Mouse (Mus musculus): ENCODE results near the gene Mrpl44. TPM values are rescaled to one million over a fixed set of nuclear protein-coding genes. Genes with fewer than 3 reads are reported as not detected.

The Mrpl44 gene
- total RNA-seq (2014; fragmentation: Nextera tagmentation), result 51.4 and 64.8 TPM in 2 replicates
- 60.6 and 88.9 TPM in 2 replicates for total RNA-seq (2017)

DNA sequence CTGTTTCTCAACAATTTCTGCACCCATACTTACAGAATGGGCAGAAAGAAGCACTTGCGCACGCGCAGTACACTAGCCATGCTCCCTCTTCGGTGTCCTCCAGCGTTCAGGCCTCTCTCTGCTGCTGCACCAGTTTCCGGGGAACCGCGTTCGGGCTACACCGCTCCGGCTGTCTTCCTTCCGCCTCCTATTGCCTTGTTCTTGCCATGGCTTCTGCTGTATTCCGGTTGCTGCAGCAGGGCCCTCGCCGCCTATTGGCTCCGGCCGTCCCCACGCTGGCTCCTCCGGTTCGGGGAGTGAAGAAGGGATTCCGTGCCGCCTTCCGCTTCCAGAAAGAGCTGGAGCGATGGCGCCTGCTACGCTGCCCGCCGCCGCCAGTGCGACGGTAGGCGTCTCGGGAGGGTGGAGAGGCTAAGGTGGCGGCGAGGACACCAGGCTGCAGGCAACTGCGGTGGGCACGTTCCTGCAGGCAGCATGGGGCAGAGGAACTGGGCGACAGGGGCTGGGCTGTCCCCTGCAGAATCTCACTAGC, at the start of gene Mrpl44, which contains the start of gene Wdfy1:
Gene Mrpl44 (plus strand): TSS at position 92 of the 532 bp plus-strand sequence.
Gene Wdfy1 (minus strand): TSS at position 217 of the 532 bp plus-strand sequence.
- ATAC-seq (replicated peaks; ENCODE audit: poor library complexity, severe bottlenecking), result peak; percentile 95

DNA sequence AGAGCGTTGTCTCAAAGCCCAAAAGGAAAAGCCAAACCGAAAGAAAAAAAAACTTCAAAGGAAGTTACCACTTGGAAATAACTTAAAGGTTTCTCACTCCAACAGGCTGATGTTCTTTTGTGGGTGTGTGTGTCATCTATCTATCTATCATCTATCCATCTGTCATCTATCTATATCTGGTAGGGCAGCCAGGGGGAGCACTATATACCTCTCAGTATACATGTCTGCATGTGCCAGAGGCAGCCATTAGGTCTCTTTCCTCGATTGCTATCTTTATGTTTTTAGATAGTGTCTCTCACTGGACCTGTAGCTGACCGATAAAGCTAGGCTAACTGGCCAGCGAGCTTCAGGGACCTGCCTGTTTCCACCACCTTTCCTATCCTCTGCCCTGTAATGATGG, 41.0 kb upstream of the Mrpl44 start:
- no peak for ATAC-seq (replicated peaks; ENCODE audit: poor library complexity, severe bottlenecking)

- no peak for ATAC-seq (replicated peaks; ENCODE audit: poor library complexity, severe bottlenecking)
These were observed 39.4 kb upstream of the Mrpl44 start for GRCm38 (mm10) chr1:79736408-79736807.

DNA sequence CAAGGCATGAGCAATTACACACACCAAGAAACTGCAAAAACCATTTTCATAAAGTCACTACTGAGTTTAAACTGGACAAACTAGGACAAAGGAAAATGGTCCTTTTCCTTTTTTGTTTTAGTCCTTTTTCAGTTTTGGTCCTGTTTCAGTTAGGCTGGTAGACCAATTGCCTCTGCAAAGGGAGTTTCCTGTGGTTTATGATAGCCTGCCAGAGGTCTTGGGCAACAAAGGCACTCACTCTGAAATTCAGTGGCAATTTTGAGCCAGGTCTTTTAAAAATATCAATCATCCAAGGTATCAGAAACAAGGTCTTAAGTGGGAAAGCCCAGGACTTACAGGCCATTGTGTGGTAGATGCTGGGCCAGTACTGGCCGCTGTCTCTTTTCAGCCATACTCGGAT, 36.1 kb upstream of the Mrpl44 start:
- ATAC-seq (replicated peaks; ENCODE audit: poor library complexity, severe bottlenecking), result peak; percentile 45

GRCm38 (mm10) chr1:79741002-79741401, 34.8 kb upstream of the Mrpl44 start:
- peak; percentile 90 for ATAC-seq (replicated peaks; ENCODE audit: poor library complexity, severe bottlenecking)

GRCm38 (mm10) chr1:79742949-79743348, 32.9 kb upstream of the Mrpl44 start:
- no peak for ATAC-seq (replicated peaks; ENCODE audit: poor library complexity, severe bottlenecking)

- no peak for ATAC-seq (replicated peaks; ENCODE audit: poor library complexity, severe bottlenecking)
These were observed 32.4 kb upstream of the Mrpl44 start for GRCm38 (mm10) chr1:79743385-79743784.

DNA sequence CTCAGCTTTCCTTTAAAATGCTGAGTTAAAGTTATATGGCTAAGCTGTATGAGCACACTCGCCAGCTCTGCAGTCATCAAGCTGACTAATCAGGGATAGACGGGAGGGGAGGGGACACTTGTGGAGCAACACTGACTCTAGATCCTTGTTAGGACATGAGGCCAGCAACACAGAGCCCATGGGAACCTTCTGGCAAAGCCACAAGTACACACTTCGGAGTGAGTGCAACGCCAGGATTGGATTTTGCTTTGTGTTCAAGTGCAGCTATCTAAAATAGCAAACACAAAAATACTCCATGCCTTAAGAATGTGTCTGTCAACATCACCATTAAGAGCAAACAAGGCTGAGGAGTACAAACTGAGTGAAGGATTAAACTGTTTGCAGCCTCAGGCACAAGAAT, 29.8 kb upstream of the Mrpl44 start:
- no peak for ATAC-seq (replicated peaks; ENCODE audit: poor library complexity, severe bottlenecking)

DNA sequence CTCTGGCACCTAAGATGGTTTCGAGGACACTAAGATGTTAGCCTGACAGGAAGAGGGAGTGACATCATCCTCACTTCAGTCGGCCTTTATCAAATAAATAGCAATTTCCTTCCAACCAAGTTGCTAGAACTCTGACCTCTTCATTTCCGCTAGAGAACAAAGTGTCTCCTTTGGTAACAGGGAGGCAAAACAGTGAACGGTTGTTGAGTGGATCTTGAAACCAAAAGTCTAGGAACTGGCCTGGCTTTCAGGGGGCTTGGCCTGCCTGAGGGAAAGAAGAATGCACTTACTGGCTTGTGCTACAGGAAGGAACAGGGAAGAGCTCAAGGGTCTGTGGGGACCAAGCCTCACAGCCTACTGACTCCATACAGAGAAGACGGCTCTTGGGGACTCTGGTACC, 24.6 kb upstream of the Mrpl44 start:
- peak; percentile 50 for ATAC-seq (replicated peaks; ENCODE audit: poor library complexity, severe bottlenecking)

DNA sequence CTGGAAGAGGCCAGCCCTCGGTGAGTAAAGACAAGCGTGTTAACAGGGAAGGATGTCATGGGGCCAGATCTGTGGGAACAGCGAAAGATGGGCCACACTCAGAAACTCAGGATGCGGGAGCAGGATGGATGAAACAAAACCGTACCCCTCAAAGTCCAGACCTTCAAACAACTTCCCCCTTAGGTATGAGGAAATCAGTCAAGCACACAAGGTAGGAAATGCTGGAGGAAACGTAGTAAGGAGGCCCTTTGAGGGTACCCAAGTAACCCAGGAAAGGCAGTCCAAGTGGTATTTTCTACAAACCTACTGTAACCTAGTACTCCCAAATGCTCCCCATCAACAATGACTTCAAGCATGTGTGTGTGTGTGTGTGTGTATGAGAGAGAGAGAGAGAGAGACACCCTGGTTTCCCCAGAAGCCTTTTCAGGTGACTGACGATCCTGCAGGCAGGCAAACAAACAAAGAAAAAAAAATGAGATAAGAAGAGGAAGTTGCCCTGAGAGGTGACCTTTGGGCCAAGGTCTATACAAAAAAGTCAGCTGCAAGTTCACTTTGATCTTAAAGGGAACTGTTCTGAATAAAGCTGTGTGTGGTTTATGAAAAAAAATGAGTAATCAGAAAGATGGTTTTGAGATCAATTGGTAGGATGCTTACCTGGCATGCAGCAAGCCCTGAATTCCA, 23.7 kb upstream of the Mrpl44 start:
- peak; percentile 60 for ATAC-seq (replicated peaks; ENCODE audit: poor library complexity, severe bottlenecking)

- ATAC-seq (replicated peaks; ENCODE audit: poor library complexity, severe bottlenecking), result no peak
These were observed 23.0 kb upstream of the Mrpl44 start for GRCm38 (mm10) chr1:79752714-79753340.

GRCm38 (mm10) chr1:79753456-79753855, 22.4 kb upstream of the Mrpl44 start:
- no peak for ATAC-seq (replicated peaks; ENCODE audit: poor library complexity, severe bottlenecking)

- no peak for ATAC-seq (replicated peaks; ENCODE audit: poor library complexity, severe bottlenecking)
These were observed 20.9 kb upstream of the Mrpl44 start for GRCm38 (mm10) chr1:79754936-79755335.

- ATAC-seq (replicated peaks; ENCODE audit: poor library complexity, severe bottlenecking), result no peak
These were observed 20.4 kb upstream of the Mrpl44 start for GRCm38 (mm10) chr1:79755376-79755775.

- ATAC-seq (replicated peaks; ENCODE audit: poor library complexity, severe bottlenecking), result no peak
These were observed 19.4 kb upstream of the Mrpl44 start for GRCm38 (mm10) chr1:79756417-79756816.

DNA sequence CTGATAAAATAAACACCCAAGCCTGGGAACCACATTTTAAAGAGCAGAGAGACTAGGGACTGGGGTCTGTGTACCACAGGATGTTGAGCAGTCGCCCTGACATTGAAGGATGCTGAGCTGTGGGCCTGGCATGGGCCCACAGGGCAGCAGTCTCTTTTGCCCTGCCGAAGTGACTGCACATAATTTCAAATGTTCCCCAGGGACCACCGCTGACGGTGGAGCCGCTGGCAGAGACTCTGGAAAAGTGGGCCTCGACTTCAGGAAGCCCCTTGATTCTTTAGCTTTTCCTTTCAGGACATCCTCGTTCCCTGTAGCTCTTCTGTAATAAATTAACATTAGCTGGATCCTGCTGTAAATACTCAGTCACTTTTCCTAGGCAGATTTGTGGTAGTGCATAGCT, 18.7 kb upstream of the Mrpl44 start:
- ATAC-seq (replicated peaks; ENCODE audit: poor library complexity, severe bottlenecking), result no peak

DNA sequence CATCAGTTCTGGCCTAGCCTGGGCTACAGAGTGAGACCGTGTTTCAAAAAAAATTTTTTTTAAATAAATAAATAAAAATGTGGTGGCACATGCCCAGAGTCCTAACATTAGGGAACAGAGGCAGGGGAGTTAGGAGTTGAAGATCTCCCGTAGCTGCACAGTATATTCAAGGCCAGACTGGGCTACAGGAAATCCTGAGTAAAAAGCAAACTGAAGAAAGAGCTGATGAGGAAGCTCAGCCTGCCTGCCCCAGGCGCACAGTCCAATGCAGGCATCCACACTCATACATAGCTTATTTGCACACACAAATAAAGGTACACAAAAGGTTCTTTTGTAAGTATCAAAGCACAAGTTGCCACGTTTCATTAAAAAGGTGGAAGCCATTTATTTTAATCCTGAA, 18.2 kb upstream of the Mrpl44 start:
- ATAC-seq (replicated peaks; ENCODE audit: poor library complexity, severe bottlenecking), result no peak

DNA sequence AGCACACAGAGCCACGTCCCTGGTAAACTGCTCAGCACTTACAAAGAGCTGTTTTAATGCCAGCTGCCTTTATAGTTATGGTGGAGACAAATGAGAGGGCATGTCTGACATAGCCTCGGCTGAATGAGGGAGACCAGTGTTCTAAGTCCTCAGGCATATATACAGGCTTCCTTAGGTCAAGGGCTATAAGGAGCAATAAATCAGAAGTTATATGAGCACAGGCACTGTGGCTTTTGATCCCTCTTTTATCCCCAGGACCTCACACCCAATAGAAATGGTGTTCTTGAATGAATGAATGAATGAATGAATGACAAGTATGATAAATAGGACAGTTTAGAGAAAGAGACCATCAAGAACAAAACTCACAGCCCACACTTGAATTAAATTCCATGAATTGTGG, 16.8 kb upstream of the Mrpl44 start:
- no peak for ATAC-seq (replicated peaks; ENCODE audit: poor library complexity, severe bottlenecking)

- ATAC-seq (replicated peaks; ENCODE audit: poor library complexity, severe bottlenecking), result no peak
These were observed 16.3 kb upstream of the Mrpl44 start for GRCm38 (mm10) chr1:79759436-79759972.

DNA sequence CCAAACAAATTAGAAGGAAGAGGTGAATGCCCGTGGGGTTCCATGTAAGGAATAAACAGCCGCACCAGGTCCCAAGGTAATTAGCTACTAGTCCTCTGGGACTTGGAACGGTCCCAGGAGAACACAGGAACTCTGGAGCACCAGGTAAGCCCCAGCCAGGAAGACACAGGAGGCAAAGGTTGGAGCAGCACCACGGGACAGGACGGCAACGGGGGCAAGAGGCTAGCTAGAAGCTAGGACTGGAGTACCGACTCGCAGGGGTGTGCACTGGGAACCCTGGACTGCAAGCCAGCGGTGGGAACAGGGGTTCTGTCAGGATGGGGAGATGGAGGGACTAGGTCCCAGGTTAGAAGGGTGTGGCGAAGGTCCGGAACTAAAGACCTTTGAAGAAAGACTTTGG, 15.2 kb upstream of the Mrpl44 start:
- ATAC-seq (replicated peaks; ENCODE audit: poor library complexity, severe bottlenecking), result no peak

DNA sequence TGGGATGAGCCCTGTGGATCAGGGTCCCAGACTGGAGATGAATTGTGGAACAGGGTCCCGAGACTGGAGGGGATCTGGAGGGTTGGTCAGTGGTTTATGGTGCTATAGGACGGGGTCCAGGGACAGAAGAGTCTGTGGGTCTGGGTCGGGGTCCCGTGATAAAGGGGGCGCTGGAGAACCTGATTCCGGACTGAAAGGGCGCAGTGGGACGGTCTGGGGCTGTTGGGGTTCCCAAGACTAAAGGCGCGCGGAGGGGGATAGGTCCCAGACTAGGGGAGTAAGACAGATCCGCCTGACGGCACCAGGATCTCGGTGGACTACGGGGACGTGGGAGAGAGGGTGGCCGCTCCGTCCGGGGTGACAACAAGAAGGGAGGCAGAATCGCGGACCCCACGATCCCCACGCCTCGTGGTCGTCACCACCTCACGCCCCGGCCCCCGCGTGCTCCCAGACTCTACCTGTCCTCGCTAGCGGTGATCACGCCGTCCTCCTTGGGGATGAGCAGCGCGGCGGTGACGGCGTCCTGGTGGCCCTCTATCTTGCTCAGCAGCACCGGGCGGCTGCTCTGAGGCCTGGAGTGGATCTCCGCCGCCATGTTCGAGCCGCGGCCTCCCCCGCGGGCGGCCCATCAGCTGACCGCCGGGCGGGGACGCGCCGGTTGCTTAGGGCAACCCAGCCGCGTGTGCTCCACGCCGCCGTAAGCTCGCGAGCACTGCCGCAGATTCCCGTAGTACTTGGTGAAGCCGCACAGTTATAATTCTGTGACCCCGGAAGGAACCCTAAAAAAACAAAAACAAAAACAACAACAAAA, 14.5 kb upstream of the Mrpl44 start:
- peak; percentile 74 for ATAC-seq (replicated peaks; ENCODE audit: poor library complexity, severe bottlenecking)

Measured in granulocyte monocyte progenitor cell, adult 5-6 weeks (primary cell).